Mouse (Mus musculus) ES-Bruce4 (cell line): Measurements from ENCODE around the gene Myo1e.

Experiments used
- CTCF ChIP-seq: IDR thresholded peaks from one replicate; pipeline ENCODE4 v1.8.1; 2011; ENCODE audit warnings: low read depth, low read length
- EP300 ChIP-seq: IDR thresholded peaks from 2 replicates; pipeline ENCODE4 v1.6.1; 2011; ENCODE audit warnings: low read depth, low read length; ENCODE audit not compliant: insufficient read depth
- POLR2A ChIP-seq: IDR thresholded peaks from one replicate; pipeline ENCODE4 v1.8.1; 2011; ENCODE audit warnings: low read length; ENCODE audit not compliant: insufficient read depth

DNA sequence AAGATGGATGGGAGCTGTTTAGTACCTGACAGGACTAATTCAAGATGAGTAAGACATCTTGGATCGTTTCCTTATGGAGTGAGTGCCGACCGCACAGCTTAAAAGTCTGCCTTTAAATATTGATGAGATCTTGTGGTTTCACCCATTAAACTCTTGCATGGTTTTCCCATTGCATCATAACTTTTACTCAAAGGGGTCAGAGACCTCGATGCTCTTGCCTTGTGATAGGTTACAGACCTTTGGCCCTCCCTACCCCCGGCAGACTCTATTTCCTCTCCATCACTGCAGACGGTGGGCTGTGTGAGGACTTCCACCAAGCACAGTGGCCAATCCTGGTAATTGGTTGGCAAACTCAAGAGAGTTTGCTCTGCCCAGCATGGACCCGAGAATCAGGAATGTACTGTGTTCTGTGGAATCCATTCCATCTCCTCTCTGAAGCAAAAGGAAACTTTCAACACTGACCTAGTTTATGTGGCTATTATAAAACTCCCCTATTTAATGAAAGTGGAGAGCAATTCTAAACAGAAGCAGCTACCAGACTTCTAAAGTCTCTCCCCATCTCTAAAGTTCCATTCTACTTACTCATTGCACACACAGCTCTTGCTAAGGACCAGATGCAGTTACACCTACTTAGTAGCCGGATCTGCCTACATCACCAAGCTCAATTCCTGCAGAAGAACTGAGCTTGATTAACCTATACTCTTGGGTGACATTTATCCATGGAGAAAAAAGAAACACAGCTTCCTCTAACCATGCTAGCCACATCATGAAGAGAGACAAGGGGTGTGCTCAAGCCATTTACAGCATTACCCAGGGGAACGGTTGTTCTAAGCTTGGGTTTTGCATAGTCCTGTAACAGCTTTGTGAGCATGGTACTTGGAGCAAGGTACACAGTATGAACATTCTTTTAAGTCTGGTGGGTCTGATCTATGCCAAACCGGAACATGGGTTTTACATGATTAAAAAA is 25.2 kb downstream of the Myo1e start:
- TF ChIP-seq POLR2A = no peak
- no peak for TF ChIP-seq CTCF
- TF ChIP-seq EP300 = no peak
